Mouse (Mus musculus) MEL (cell line): Measurements from ENCODE around the gene Washc3. TPM values are rescaled to one million over a fixed set of nuclear protein-coding genes. Genes with fewer than 3 reads are reported as not detected.

Experiments
- DNase-seq: peaks from one replicate; pipeline ENCODE4 v3.0.0; 2011; ENCODE audit warnings: low read depth, low spot score
- H3K27ac ChIP-seq: 2 replicates; pipeline ENCODE4 v1.5.1; 2012; ENCODE audit warnings: low read depth, mild to moderate bottlenecking, control low read depth, low read length, moderate library complexity; ENCODE audit not compliant: control insufficient read depth
- H3K27me3 ChIP-seq, 2 experiments: fragments of 150-350 bp in 1 of 2; sonication (generic) in 1 of 2; 2 replicates each; pipeline ENCODE4 v1.6.1; 2012; ENCODE audit warnings: low read length in 2 of 2, mild to moderate bottlenecking in 2 of 2, improper control_type of control experiment in 1 of 2, moderate library complexity in 1 of 2; ENCODE audit not compliant: insufficient read depth in 2 of 2, control insufficient read depth in 1 of 2
- H3K36me3 ChIP-seq, 2 experiments: 2 replicates each; pipeline ENCODE4 v1.6.1; 2012 to 2014; ENCODE audit warnings: low read length in 2 of 2, improper control_type of control experiment in 1 of 2, inconsistent platforms in 1 of 2, mild to moderate bottlenecking in 1 of 2; ENCODE audit not compliant: insufficient read depth in 2 of 2, control insufficient read depth in 1 of 2
- H3K4me1 ChIP-seq, 2 experiments: fragments of 150-350 bp in 1 of 2; sonication (generic) in 1 of 2; 2 replicates each; pipeline ENCODE4 v1.6.1; 2012; ENCODE audit warnings: low read length in 2 of 2, improper control_type of control experiment in 1 of 2, mild to moderate bottlenecking in 1 of 2; ENCODE audit not compliant: insufficient read depth in 2 of 2, control insufficient read depth in 1 of 2
- H3K4me3 ChIP-seq, 2 experiments: fragments of 150-350 bp in 1 of 2; sonication (generic) in 1 of 2; 2 replicates each; pipeline ENCODE4 v1.5.1; 2012; ENCODE audit warnings: low read depth in 2 of 2, low read length in 2 of 2, mild to moderate bottlenecking in 2 of 2, moderate library complexity in 2 of 2, control low read depth in 1 of 2, improper control_type of control experiment in 1 of 2; ENCODE audit not compliant: control insufficient read depth in 1 of 2, insufficient read depth in 1 of 2
- H3K79me2 ChIP-seq: 2 replicates; pipeline ENCODE4 v1.6.1; 2012; ENCODE audit warnings: mild to moderate bottlenecking, low read length, moderate library complexity; ENCODE audit not compliant: control insufficient read depth, poor library complexity, insufficient read depth
- H3K9ac ChIP-seq: 2 replicates; pipeline ENCODE4 v1.6.1; 2012; ENCODE audit warnings: low read depth, mild to moderate bottlenecking, control low read depth, low read length, moderate library complexity; ENCODE audit not compliant: control insufficient read depth, poor library complexity, severe bottlenecking
- H3K9me3 ChIP-seq: fragments of 150-350 bp; sonication (generic); replicated peaks from 2 replicates; pipeline ENCODE4 v1.6.1; 2012; ENCODE audit warnings: mild to moderate bottlenecking, low read length, improper control_type of control experiment, moderate library complexity; ENCODE audit not compliant: insufficient read depth
- BHLHE40 ChIP-seq: IDR thresholded peaks from 2 replicates; pipeline ENCODE4 v1.6.1; 2012; ENCODE audit warnings: low read depth, mild to moderate bottlenecking, inconsistent platforms, low read length, improper control_type of control experiment, borderline replicate concordance
- CHD1 ChIP-seq: IDR thresholded peaks from 2 replicates; pipeline ENCODE4 v1.6.1; 2012; ENCODE audit warnings: low read depth, mild to moderate bottlenecking, inconsistent platforms, low read length, improper control_type of control experiment
- CHD2 ChIP-seq: IDR thresholded peaks from 2 replicates; pipeline ENCODE4 v1.6.1; 2011; ENCODE audit warnings: low read length, improper control_type of control experiment
- ETS1 ChIP-seq: IDR thresholded peaks from 2 replicates; pipeline ENCODE4 v1.6.1; 2012; ENCODE audit warnings: low read depth, mild to moderate bottlenecking, inconsistent platforms, low read length, improper control_type of control experiment, moderate library complexity
- HCFC1 ChIP-seq: IDR thresholded peaks from 2 replicates; pipeline ENCODE4 v1.6.1; 2012; ENCODE audit warnings: low read depth, mild to moderate bottlenecking, inconsistent platforms, low read length, improper control_type of control experiment, moderate library complexity
- KAT2A ChIP-seq: conservative IDR thresholded peaks from 2 replicates; pipeline ENCODE4 v1.6.1; 2012; ENCODE audit warnings: low read depth, low read length, improper control_type of control experiment, inconsistent platforms
- MAFK ChIP-seq: IDR thresholded peaks from 2 replicates; pipeline ENCODE4 v1.6.1; 2011; ENCODE audit warnings: low read depth, mild to moderate bottlenecking, low read length, improper control_type of control experiment, borderline replicate concordance
- MAZ ChIP-seq: IDR thresholded peaks from 2 replicates; pipeline ENCODE4 v1.6.1; 2012; ENCODE audit warnings: low read depth, mild to moderate bottlenecking, inconsistent platforms, low read length, improper control_type of control experiment
- NRF1 ChIP-seq: IDR thresholded peaks from 2 replicates; pipeline ENCODE4 v1.6.1; 2014; ENCODE audit warnings: low read depth, mild to moderate bottlenecking, inconsistent platforms, low read length, improper control_type of control experiment, moderate library complexity; ENCODE audit not compliant: poor library complexity, insufficient read depth, severe bottlenecking
- POLR2A ChIP-seq, 2 experiments: IDR thresholded peaks; 2 replicates each; pipeline ENCODE4 v1.6.1; 2011 to 2012; ENCODE audit warnings: low read length in 2 of 2, mild to moderate bottlenecking in 2 of 2, control low read depth in 1 of 2, improper control_type of control experiment in 1 of 2, low read depth in 1 of 2, moderate library complexity in 1 of 2; ENCODE audit not compliant: control insufficient read depth in 1 of 2, insufficient read depth in 1 of 2, poor library complexity in 1 of 2
- POLR2AphosphoS5 ChIP-seq: IDR thresholded peaks from 2 replicates; pipeline ENCODE4 v1.6.1; 2012; ENCODE audit warnings: low read depth, borderline replicate concordance, mild to moderate bottlenecking, inconsistent platforms, low read length, moderate library complexity, mixed read lengths
- SMC3 ChIP-seq: IDR thresholded peaks from 2 replicates; pipeline ENCODE4 v1.6.1; 2011; ENCODE audit warnings: low read depth, low read length, improper control_type of control experiment
- TAL1 ChIP-seq: IDR thresholded peaks from 2 replicates; pipeline ENCODE4 v1.6.1; 2012; ENCODE audit warnings: mild to moderate bottlenecking, inconsistent platforms, low read length, moderate library complexity, mixed read lengths
- TBP ChIP-seq: IDR thresholded peaks from 2 replicates; pipeline ENCODE4 v1.8.0; 2011; ENCODE audit warnings: low read depth, low read length, improper control_type of control experiment
- USF1 ChIP-seq: IDR thresholded peaks from 2 replicates; pipeline ENCODE4 v1.6.1; 2014; ENCODE audit warnings: low read depth, mild to moderate bottlenecking, inconsistent platforms, low read length, improper control_type of control experiment, moderate library complexity
- USF2 ChIP-seq, 2 experiments: IDR thresholded peaks; 2 replicates each; pipeline ENCODE4 v1.6.1; 2011 to 2012; ENCODE audit warnings: improper control_type of control experiment in 2 of 2, low read length in 2 of 2, borderline replicate concordance in 1 of 2, inconsistent platforms in 1 of 2, low read depth in 1 of 2, mild to moderate bottlenecking in 1 of 2; ENCODE audit not compliant: insufficient read depth in 1 of 2
- ZC3H11A ChIP-seq: IDR thresholded peaks from 2 replicates; pipeline ENCODE4 v1.6.1; 2012; ENCODE audit warnings: low read depth, mild to moderate bottlenecking, inconsistent platforms, low read length, improper control_type of control experiment
- ZKSCAN1 ChIP-seq: IDR thresholded peaks from 2 replicates; pipeline ENCODE4 v1.6.1; 2012; ENCODE audit warnings: low read depth, mild to moderate bottlenecking, inconsistent platforms, low read length, improper control_type of control experiment, moderate library complexity
- ZMIZ1 ChIP-seq: IDR thresholded peaks from 2 replicates; pipeline ENCODE4 v1.6.1; 2012; ENCODE audit warnings: low read depth, mild to moderate bottlenecking, inconsistent platforms, low read length, improper control_type of control experiment, moderate library complexity
- polyA plus RNA-seq, 2 experiments: library from polyadenylated mRNA; stranded (reverse) in 1 of 2; unstranded in 1 of 2; fragments of >175 nt in 1 of 2; fragments of >200 nt in 1 of 2; gene quantifications; 2 replicates each; pipeline versions ENCODE4 v1.2.1 to v1.2.4; 2012; ENCODE audit warnings: low replicate concordance in 2 of 2, low read depth in 1 of 2; ENCODE audit not compliant: insufficient read length in 2 of 2, insufficient read depth in 1 of 2, missing spikeins in 1 of 2
- total RNA-seq: library from RNA; depleted of rRNA; stranded (reverse); fragments of 300-350 nt; gene quantifications from 2 replicates; pipeline ENCODE4 v1.2.3, GENCODE M21; 2012

Gene Washc3
- total and polyA plus RNA-seq, 3 experiments = 40.2 to 41.4 TPM; not detected in 1

DNA sequence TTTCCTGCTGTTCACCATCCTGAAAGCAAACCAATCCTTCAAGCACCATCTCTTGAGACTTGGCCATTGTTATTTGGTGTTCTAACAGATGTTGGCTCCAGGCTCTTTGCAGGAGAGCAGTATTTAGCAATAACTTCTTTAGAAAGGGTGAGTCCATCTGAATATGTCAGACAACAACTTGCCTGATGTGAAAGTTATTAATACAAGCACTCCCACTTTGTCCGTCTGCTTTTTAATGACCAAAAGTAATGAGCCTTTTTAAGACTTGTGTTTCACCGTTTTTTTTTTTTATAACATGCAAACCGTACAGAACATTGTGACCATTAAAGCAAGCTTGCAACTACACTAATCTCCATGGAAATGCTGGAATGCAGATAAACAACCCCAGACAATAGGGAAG is 60.3 kb downstream of the Washc3 start:
- TF ChIP-seq POLR2AphosphoS5 (no peak), CHD1 (no peak), MAZ (no peak), ZKSCAN1 (no peak), HCFC1 (no peak), CHD2 (no peak), NRF1 (no peak), TBP (no peak)
- Histone ChIP-seq H3K27ac (no peak overlapping the region), H3K9me3 (no peaks in the 10 kb centered on the region), H3K4me3 (no peak overlapping the region), H3K79me2 (no peaks in the 10 kb centered on the region), H3K9ac (no peak overlapping the region), H3K4me1 (no peaks in the 10 kb centered on the region), H3K36me3 (no peaks in the 10 kb centered on the region), H3K27me3 (no peaks in the 10 kb centered on the region; a peak in 1 of 4 replicates)
- no peak for DNase-seq

DNA sequence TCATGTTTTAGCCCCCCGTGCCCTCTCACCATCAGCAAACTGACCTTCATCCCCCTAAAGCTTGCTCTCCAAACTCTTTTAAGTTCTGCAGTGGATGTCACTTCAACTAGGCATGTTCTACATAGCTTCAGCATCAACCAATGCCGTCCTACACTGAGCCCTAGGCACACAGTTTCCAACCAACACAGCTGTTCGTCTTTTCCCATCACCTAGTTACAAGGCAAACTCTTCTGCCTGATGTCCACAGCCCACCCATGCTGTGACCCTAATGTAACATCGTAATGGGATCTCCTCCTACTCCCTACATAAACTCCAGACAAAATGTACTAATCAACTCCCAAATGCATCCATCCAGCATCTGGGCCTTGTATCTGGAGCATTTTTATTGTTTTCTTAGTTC is 62.5 kb downstream of the Washc3 start:
- no peak for DNase-seq
- Histone ChIP-seq H3K9me3 (no peaks in the 10 kb centered on the region), H3K27ac (no peak overlapping the region), H3K27me3 (no peaks in the 10 kb centered on the region; a peak in 1 of 4 replicates), H3K4me3 (no peak overlapping the region), H3K36me3 (no peaks in the 10 kb centered on the region), H3K79me2 (no peaks in the 10 kb centered on the region), H3K4me1 (no peaks in the 10 kb centered on the region), H3K9ac (no peak overlapping the region)
- TF ChIP-seq TAL1 (no peak), POLR2A (IDR thresholded peaks at IDR 0.05; ENCODE audit: control insufficient read depth in 1 of 2, insufficient read depth in 1 of 2, low read depth in 1 of 2, low read length in 2 of 2, poor library complexity in 1 of 2) (no peak), MAFK (no peak), USF2 (IDR thresholded peaks at IDR 0.05; ENCODE audit: borderline replicate concordance in 1 of 2, insufficient read depth in 1 of 2, low read depth in 1 of 2, low read length in 2 of 2) (no peak), ZC3H11A (no peak), ETS1 (no peak), BHLHE40 (no peak), SMC3 (no peak), CHD1 (no peak), USF1 (no peak), ZMIZ1 (no peak), CHD2 (no peak), KAT2A (no peak)
